In genomic region chr1:85693280-85693679, GRCm38 (mm10) we compare ENCODE assay signal across 28 mouse cellular contexts. TPM values are rescaled to one million over a fixed set of nuclear protein-coding genes. Genes with fewer than 3 reads are reported as not detected.
DNase-seq lines count a peak whose midpoint lies in the region; ATAC-seq and TF ChIP-seq lines count a peak whose summit lies in the region.
"Had no signal": no experiment of that assay in that cellular context is flagged by ENCODE, and none has a peak within 500 bp of the region (broad histone marks: within the 10 kb centered on the region; RNA-seq: fewer than 3 reads in every experiment).

No protein-coding gene starts in this region.

- H3K9me3 ChIP-seq in heart, embryonic 16.5 days (replicated peaks; ENCODE audit: control insufficient read depth, low read length) = no peaks in the 10 kb centered on the region
- H3K9me3 ChIP-seq in heart, embryonic 10.5 days = no peaks in the 10 kb centered on the region
- no peaks in the 10 kb centered on the region for H3K9me3 ChIP-seq in liver, embryonic 12.5 days (replicated peaks)
- H3K9me3 ChIP-seq: embryonic facial prominence, embryonic 10.5 days; forebrain, embryonic 10.5 days; heart, embryonic 12.5 days; hindbrain, embryonic 13.5 days; limb, embryonic 15.5 days; midbrain, embryonic 12.5 days; neural tube, embryonic 15.5 days; stomach, embryonic 15.5 days had no signal

- H3K9ac ChIP-seq in heart, embryonic 16.5 days (ENCODE audit: low read length) = no peak overlapping the region
- no peak overlapping the region for H3K9ac ChIP-seq in liver, embryonic 12.5 days
- H3K9ac ChIP-seq: heart, embryonic 12.5 days; hindbrain, embryonic 13.5 days; limb, embryonic 15.5 days; midbrain, embryonic 12.5 days; neural tube, embryonic 15.5 days; stomach, embryonic 15.5 days had no signal

- TF ChIP-seq POLR2A in thymus, adult 2 months (IDR thresholded peaks at IDR 0.05; ENCODE audit: control insufficient read depth, extremely low read depth, insufficient read depth, low read length, poor library complexity) = no peak

- no peaks in the 10 kb centered on the region for H3K36me3 ChIP-seq in heart, embryonic 16.5 days (ENCODE audit: control insufficient read depth, insufficient read depth)
- no peaks in the 10 kb centered on the region for H3K36me3 ChIP-seq in heart, embryonic 10.5 days
- H3K36me3 ChIP-seq in liver, embryonic 12.5 days = no peaks in the 10 kb centered on the region
- H3K36me3 ChIP-seq in thymus, adult 2 months (ENCODE audit: control insufficient read depth, insufficient read depth, low read length) = peaks cover 52% of the 10 kb centered on the region
- H3K36me3 ChIP-seq: embryonic facial prominence, embryonic 10.5 days; forebrain, embryonic 10.5 days; heart, embryonic 12.5 days; hindbrain, embryonic 13.5 days; limb, embryonic 15.5 days; midbrain, embryonic 12.5 days; neural tube, embryonic 15.5 days; stomach, embryonic 15.5 days had no signal

- H3K27me3 ChIP-seq in heart, embryonic 16.5 days (ENCODE audit: control insufficient read depth, insufficient read depth, low read length) = no peaks in the 10 kb centered on the region
- H3K27me3 ChIP-seq in heart, embryonic 10.5 days (ENCODE audit: insufficient read depth, poor library complexity, severe bottlenecking) = no peaks in the 10 kb centered on the region
- no peaks in the 10 kb centered on the region for H3K27me3 ChIP-seq in liver, embryonic 12.5 days (replicated peaks)
- H3K27me3 ChIP-seq in thymus, adult 2 months (ENCODE audit: control insufficient read depth, insufficient read depth, low read length) = no peaks in the 10 kb centered on the region
- H3K27me3 ChIP-seq: heart, embryonic 12.5 days; hindbrain, embryonic 13.5 days; limb, embryonic 15.5 days; midbrain, embryonic 12.5 days; neural tube, embryonic 15.5 days; stomach, embryonic 15.5 days had no signal

- 48% methylated on average over 3 of the region's 3 CpGs for WGBS in heart, embryonic 16.5 days
- 49% methylated on average over 3 of the region's 3 CpGs for whole genome bisulfite sequencing in heart, embryonic 10.5 days
- WGBS in liver, embryonic 12.5 days (ENCODE audit: insufficient replicate concordance) = 21% methylated on average over 3 of the region's 3 CpGs
- WGBS in thymus, adult 2 months = 93% methylated on average over 3 of the region's 3 CpGs

- H3K4me3 ChIP-seq in heart, embryonic 16.5 days (ENCODE audit: low read length) = no peak overlapping the region
- no peak overlapping the region for H3K4me3 ChIP-seq in heart, embryonic 10.5 days
- no peak overlapping the region for H3K4me3 ChIP-seq in liver, embryonic 12.5 days
- H3K4me3 ChIP-seq in thymus, adult 2 months (ENCODE audit: control insufficient read depth, insufficient read depth, low read length) = no peak overlapping the region
- H3K4me3 ChIP-seq: embryonic facial prominence, embryonic 10.5 days; forebrain, embryonic 10.5 days; heart, embryonic 12.5 days; hindbrain, embryonic 13.5 days; left cerebral cortex, adult 2 months; limb, embryonic 15.5 days; midbrain, embryonic 12.5 days; neural tube, embryonic 15.5 days; stomach, embryonic 15.5 days had no signal

- peak overlapping the region; percentile 14 for H3K27ac ChIP-seq in heart, embryonic 16.5 days (ENCODE audit: low read length)
- H3K27ac ChIP-seq in heart, embryonic 10.5 days = no peak overlapping the region
- H3K27ac ChIP-seq in liver, embryonic 12.5 days = no peak overlapping the region; the same call in 1 of the 2 replicates
- no peak overlapping the region for H3K27ac ChIP-seq in thymus, adult 2 months (ENCODE audit: control insufficient read depth, insufficient read depth, low read length)
- H3K27ac ChIP-seq: embryonic facial prominence, embryonic 10.5 days; forebrain, embryonic 10.5 days; hindbrain, embryonic 13.5 days; left cerebral cortex, adult 2 months; limb, embryonic 15.5 days; macrophage; midbrain, embryonic 12.5 days; neural tube, embryonic 15.5 days; stomach, embryonic 15.5 days had no signal

- no peak overlapping the region for H3K4me2 ChIP-seq in heart, embryonic 16.5 days (ENCODE audit: low read depth, low read length)
- no peak overlapping the region for H3K4me2 ChIP-seq in liver, embryonic 12.5 days
- H3K4me2 ChIP-seq: heart, embryonic 12.5 days; hindbrain, embryonic 13.5 days; limb, embryonic 15.5 days; midbrain, embryonic 12.5 days; neural tube, embryonic 15.5 days; stomach, embryonic 15.5 days had no signal

- H3K4me1 ChIP-seq in heart, embryonic 16.5 days (ENCODE audit: control insufficient read depth, insufficient read depth, low read length) = peaks cover 2% of the 10 kb centered on the region; the same call in 1 of the 2 replicates
- H3K4me1 ChIP-seq in heart, embryonic 10.5 days = peaks cover 5% of the 10 kb centered on the region
- H3K4me1 ChIP-seq in liver, embryonic 12.5 days = peaks cover 19% of the 10 kb centered on the region
- peaks cover 15% of the 10 kb centered on the region for H3K4me1 ChIP-seq in thymus, adult 2 months (replicated peaks; ENCODE audit: control insufficient read depth, insufficient read depth, low read length)
- H3K4me1 ChIP-seq: embryonic facial prominence, embryonic 10.5 days; forebrain, embryonic 10.5 days; hindbrain, embryonic 13.5 days; limb, embryonic 15.5 days; midbrain, embryonic 12.5 days; neural tube, embryonic 15.5 days; stomach, embryonic 15.5 days had no signal

- no peak for ATAC-seq in heart, embryonic 16.5 days (replicated peaks; ENCODE audit: extremely low read depth, insufficient read depth, low FRiP score)
- peak; percentile 89 for ATAC-seq in liver, embryonic 12.5 days
- ATAC-seq in megakaryocyte-erythroid progenitor cell, adult 5-6 weeks (replicated peaks; ENCODE audit: low FRiP score, low TSS enrichment, poor library complexity, severe bottlenecking) = peak; percentile 89
- ATAC-seq: forebrain, embryonic 16.5 days; lung, postnatal 0 days had no signal

- TF ChIP-seq CTCF in thymus, adult 2 months (IDR thresholded peaks at IDR 0.05; ENCODE audit: borderline replicate concordance, control insufficient read depth, extremely low read depth, insufficient read depth, low read length, poor library complexity) = no peak

- no peak for DNase-seq in heart, embryonic 10.5 days (ENCODE audit: low spot score)
- peak; percentile 18 for DNase-seq in c-Kit-positive CD71-positive TER-119-positive erythroid progenitor cells, embryonic 14.5 days (ENCODE audit: low spot score)
- DNase-seq in thymus, adult 2 months = no peak
- no peak for DNase-seq in thymus, postnatal 10 days (ENCODE audit: low spot score in 2 of 2)
- DNase-seq: cerebellum, adult 9-10 months; gastrocnemius, postnatal 14 days; kidney, adult 18-20 months; kidney, postnatal 10 days; left cerebral cortex, postnatal 4 days; right cerebral cortex, adult 18-20 months; right cerebral cortex, postnatal 4 days; thymus, postnatal 4 days had no signal

RNA-seq across cellular contexts. Expression of gene Sp100, which starts 43.5 kb away (rescaled TPM):
- polyA plus RNA-seq in heart, embryonic 16.5 days (2015; fragmentation: Nextera tagmentation; extraction: Ambion mirVana) = 4.8 and 9.9 TPM in 2 replicates
- polyA plus RNA-seq in heart, embryonic 10.5 days (2016; fragmentation: Nextera tagmentation; extraction: Ambion mirVana) = 0.46 and 0.63 TPM in 2 replicates
- 1.6 and 2.4 TPM in 2 replicates for polyA plus RNA-seq in liver, embryonic 12.5 days (2016; fragmentation: Nextera tagmentation; extraction: Ambion mirVana)
- 45.0 and 60.9 TPM in 2 replicates for total RNA-seq in megakaryocyte-erythroid progenitor cell, adult 5-6 weeks (2014; fragmentation: Nextera tagmentation)
- 35.0 and 48.3 TPM in 2 replicates for total RNA-seq in megakaryocyte-erythroid progenitor cell, adult 5-6 weeks (2017)
- polyA plus RNA-seq in thymus, adult 2 months (2012; rRNA removed) = 60.6 and 68.0 TPM in 2 replicates
- polyA plus RNA-seq: C2C12; forebrain, embryonic 16.5 days had no signal
